Mouse (Mus musculus) C2C12 (cell line): Measurements from ENCODE around the gene Gorasp1.

Experiments used
- CEBPB ChIP-seq: IDR thresholded peaks from one replicate; pipeline ENCODE4 v1.6.1; 2011; ENCODE audit warnings: low read depth, mild to moderate bottlenecking, control low read depth, moderate library complexity
- CTCF ChIP-seq: IDR thresholded peaks from one replicate; pipeline ENCODE4 v1.5.1; 2011; ENCODE audit not compliant: control insufficient read depth, insufficient read depth, insufficient read length
- FOSL1 ChIP-seq: IDR thresholded peaks from one replicate; pipeline ENCODE4 v1.8.0; 2011; ENCODE audit warnings: mild to moderate bottlenecking, low read length; ENCODE audit not compliant: poor library complexity, insufficient read depth, severe bottlenecking
- MAX ChIP-seq: IDR thresholded peaks from one replicate; pipeline ENCODE4 v1.6.1; 2011; ENCODE audit warnings: mild to moderate bottlenecking, control low read depth
- MYOD1 ChIP-seq: IDR thresholded peaks from one replicate; pipeline ENCODE4 v1.6.1; 2011; ENCODE audit warnings: low read depth; ENCODE audit not compliant: control insufficient read depth, insufficient read length
- MYOG ChIP-seq: IDR thresholded peaks from one replicate; pipeline ENCODE4 v1.6.1; 2011; ENCODE audit not compliant: control insufficient read depth, insufficient read length; ENCODE audit errors: extremely low read depth
- USF1 ChIP-seq: IDR thresholded peaks from one replicate; pipeline ENCODE4 v1.6.1; 2011; ENCODE audit warnings: low read depth, mild to moderate bottlenecking, control low read depth, moderate library complexity

GRCm38 (mm10) chr9:119962987-119963667, 25.8 kb upstream of the Gorasp1 start:
- TF ChIP-seq USF1 (no peak), CTCF (peak; percentile 87), CEBPB (no peak), MYOG (no peak), MAX (no peak), MYOD1 (no peak), FOSL1 (no peak)
